Mouse (Mus musculus) limb, embryonic 15.5 days (tissue): ENCODE measurements around the gene Zfp735. TPM values are rescaled to one million over a fixed set of nuclear protein-coding genes. Genes with fewer than 3 reads are reported as not detected.

Experiments
- ATAC-seq: fragments of 200-750 bp; cut with Nextera tagmentation; 2 replicates; pipeline ENCODE4 v1.8.0; 2017; ENCODE audit warnings: low read depth, moderate TSS enrichment; ENCODE audit not compliant: insufficient number of reproducible peaks, low FRiP score, low TSS enrichment
- H3K27ac ChIP-seq: fragments of 300-500 bp; sonication (generic); 2 replicates; pipeline ENCODE4 v1.5.1; 2015; ENCODE audit warnings: moderate library complexity, mild to moderate bottlenecking, inconsistent platforms
- H3K27me3 ChIP-seq: fragments of 300-500 bp; sonication (generic); 2 replicates; pipeline ENCODE4 v1.6.1; 2015; ENCODE audit warnings: inconsistent platforms
- H3K36me3 ChIP-seq: fragments of 300-500 bp; sonication (generic); 2 replicates; pipeline ENCODE4 v1.6.1; 2015; ENCODE audit warnings: inconsistent platforms
- H3K4me1 ChIP-seq: fragments of 300-500 bp; sonication (generic); 2 replicates; pipeline ENCODE4 v1.6.1; 2015; ENCODE audit warnings: inconsistent platforms
- H3K4me2 ChIP-seq: fragments of 300-500 bp; sonication (generic); 2 replicates; pipeline ENCODE4 v1.6.1; 2015; ENCODE audit warnings: mild to moderate bottlenecking, inconsistent platforms
- H3K4me3 ChIP-seq: fragments of 300-500 bp; sonication (generic); 2 replicates; pipeline ENCODE4 v1.5.1; 2015; ENCODE audit warnings: mild to moderate bottlenecking, inconsistent platforms
- H3K9ac ChIP-seq: fragments of 300-500 bp; sonication (generic); 2 replicates; pipeline ENCODE4 v1.6.1; 2015; ENCODE audit warnings: inconsistent platforms
- H3K9me3 ChIP-seq: fragments of 300-500 bp; sonication (generic); 2 replicates; pipeline ENCODE4 v1.6.1; 2016; ENCODE audit warnings: inconsistent platforms
- WGBS: fragments of 180-500 bp; shearing (Covaris S2); methylation state at CpG from one replicate; pipeline ENCODE4 v1.1.7; 2015; 5-methylcytosine and 5-hydroxymethylcytosine counted together
- polyA plus RNA-seq: library from polyadenylated mRNA; unstranded; fragments of >200 nt; fragmentation: Nextera tagmentation; extraction: Ambion mirVana; gene quantifications from 2 replicates; pipeline ENCODE4 v1.2.1, GENCODE M21; 2015

Zfp735 gene
- not detected in 2 replicates for polyA plus RNA-seq

DNA sequence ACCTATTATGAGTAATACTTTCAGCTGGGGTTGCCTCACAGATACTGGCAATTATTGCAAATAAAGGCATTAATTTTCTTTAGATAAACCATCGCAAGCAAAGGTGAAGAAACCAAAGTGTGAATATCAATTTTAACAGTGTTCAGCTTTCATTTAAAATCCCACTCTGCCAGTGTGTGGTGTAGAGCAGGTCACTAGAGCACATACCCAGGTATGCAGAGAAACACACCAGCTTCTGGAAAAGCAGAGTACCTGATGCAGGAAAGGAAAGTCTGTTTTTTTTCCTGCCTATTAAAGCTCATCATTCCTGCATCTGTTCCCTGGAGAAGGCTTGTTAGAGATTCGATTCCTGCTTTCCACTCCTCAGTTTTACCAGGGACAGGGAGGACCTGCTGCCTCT lies at the start of gene Zfp735:
TSS of gene Zfp735 (plus strand) at position 301 of the 400 bp plus-strand sequence.
- no peak within 1 kb of the TSS for H3K4me2 ChIP-seq
- no peak within 1 kb of the TSS for H3K27ac ChIP-seq
- no peaks in the 10 kb centered on the region for H3K4me1 ChIP-seq
- WGBS = 79% methylated on average over 2 of the region's 2 CpGs
- H3K36me3 ChIP-seq = no peaks in the 10 kb centered on the region
- no peaks in the 10 kb centered on the region for H3K27me3 ChIP-seq
- H3K9me3 ChIP-seq = no peaks in the 10 kb centered on the region
- no peak within 1 kb of the TSS for H3K4me3 ChIP-seq
- ATAC-seq = no peak
- H3K9ac ChIP-seq = no peak within 1 kb of the TSS

DNA sequence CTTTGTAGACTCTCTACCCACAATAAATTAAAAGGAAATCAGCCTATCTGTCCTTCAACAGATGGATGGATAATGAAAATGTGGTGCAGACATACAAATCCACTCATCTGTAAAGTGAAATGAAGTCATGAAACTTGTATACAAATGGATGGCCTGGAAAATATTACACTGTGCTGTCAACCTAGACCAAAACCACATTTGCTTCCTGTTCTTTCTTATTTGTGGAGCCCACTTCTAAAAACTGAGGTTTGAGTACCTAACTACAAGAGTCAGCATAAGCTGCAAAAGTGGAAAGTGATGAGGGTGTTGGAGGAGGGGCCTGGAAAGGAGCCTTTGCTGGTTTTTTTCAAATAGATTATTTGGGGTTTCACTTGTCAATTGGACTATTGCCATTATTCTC lies 70.5 kb downstream of the Zfp735 start:
- no peaks in the 10 kb centered on the region for H3K4me1 ChIP-seq
- H3K4me2 ChIP-seq = no peak overlapping the region
- no peak overlapping the region for H3K27ac ChIP-seq
- no peak overlapping the region for H3K4me3 ChIP-seq
- 0 out of 2 replicates have a peak, but pooled peaks cover 4% of the 10 kb centered on the region for H3K9me3 ChIP-seq
- H3K36me3 ChIP-seq = no peaks in the 10 kb centered on the region
- H3K9ac ChIP-seq = no peak overlapping the region
- no peak for ATAC-seq
- H3K27me3 ChIP-seq = no peaks in the 10 kb centered on the region

Other genes with a start within 250 kb of the Zfp735 start
- not detected in 2 replicates for gene Olfr380, start 231.3 kb upstream of the Zfp735 start, polyA plus RNA-seq
- gene Olfr381, start 197.2 kb upstream of the Zfp735 start, polyA plus RNA-seq = not detected in 2 replicates
- gene Olfr382, start 171.6 kb upstream of the Zfp735 start, polyA plus RNA-seq = not detected in 2 replicates
- gene Olfr385, start 95.8 kb upstream of the Zfp735 start, polyA plus RNA-seq = not detected in 2 replicates
- gene Olfr384, start 90.2 kb upstream of the Zfp735 start, polyA plus RNA-seq = not detected in 2 replicates
- gene Olfr389, start 91.9 kb downstream of the Zfp735 start, polyA plus RNA-seq = not detected in 2 replicates
- not detected in 2 replicates for gene Olfr390, start 94.2 kb downstream of the Zfp735 start, polyA plus RNA-seq
- not detected in 2 replicates for gene Olfr391-ps, start 114.3 kb downstream of the Zfp735 start, polyA plus RNA-seq
- not detected in 2 replicates for gene Olfr392, start 128.3 kb downstream of the Zfp735 start, polyA plus RNA-seq
- gene Olfr393, start 162.7 kb downstream of the Zfp735 start, polyA plus RNA-seq = not detected in 2 replicates
- not detected in 2 replicates for gene Olfr394, start 202.0 kb downstream of the Zfp735 start, polyA plus RNA-seq
- gene Olfr395, start 220.5 kb downstream of the Zfp735 start, polyA plus RNA-seq = not detected in 2 replicates
- gene Olfr23, start 247.9 kb downstream of the Zfp735 start, polyA plus RNA-seq = not detected in 2 replicates